Mouse (Mus musculus) E14TG2a.4 (cell line): ENCODE measurements at regions not wholly inside any gene's neighbourhood (a gene's known extent, or its start where the extent isn't known, plus 50 kb on each side); places are given as distances from the start of the nearest gene placed in this dataset.

Experiments used
- CTCF ChIP-seq: conservative IDR thresholded peaks from 2 replicates; pipeline ENCODE4 v1.5.1; 2014; ENCODE audit warnings: low read length
- NANOG ChIP-seq: IDR thresholded peaks from 2 replicates; pipeline ENCODE4 v1.6.1; 2014; ENCODE audit warnings: borderline replicate concordance, low read length, mixed read lengths
- POU5F1 ChIP-seq: IDR thresholded peaks from 2 replicates; pipeline ENCODE4 v1.6.1; 2014; ENCODE audit warnings: low read length, borderline replicate concordance

DNA sequence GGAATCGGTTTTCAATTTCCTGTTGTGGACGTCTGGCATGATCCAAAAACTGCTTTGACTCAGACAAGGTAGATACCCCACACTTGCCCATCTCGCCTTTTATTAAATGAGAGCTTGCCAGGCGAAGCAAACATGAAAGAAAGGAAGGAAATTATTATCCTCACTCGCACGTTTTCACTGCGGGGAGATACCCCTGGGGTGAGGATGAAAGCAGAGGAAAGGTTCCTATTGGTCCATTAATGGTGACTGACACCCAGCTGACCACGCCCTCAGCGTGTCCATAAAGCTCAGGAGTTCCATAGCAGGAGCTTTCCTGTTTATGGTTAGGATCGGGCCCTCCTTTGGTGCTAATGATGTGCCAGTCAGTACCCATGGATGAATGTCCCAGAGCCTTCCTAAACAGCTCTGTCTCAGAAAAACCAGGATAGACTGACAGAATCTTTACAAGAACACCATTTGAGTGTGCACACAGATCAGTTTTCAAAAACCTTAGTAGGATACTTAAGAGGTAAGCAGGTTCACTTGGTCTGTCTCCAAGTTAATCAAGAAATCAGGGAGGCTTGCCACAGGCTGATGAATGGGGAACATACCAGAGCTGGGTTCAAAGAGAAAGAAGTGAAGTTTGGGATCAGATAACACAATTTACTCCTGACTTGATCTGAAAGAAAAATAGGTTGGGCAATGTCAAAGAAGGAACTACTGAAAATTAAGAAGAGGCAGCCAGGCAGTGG lies 130.7 kb upstream of the Nebl start:
- TF ChIP-seq CTCF: no peak
- no peak for TF ChIP-seq POU5F1
- TF ChIP-seq NANOG: no peak
